Mouse (Mus musculus) kidney, embryonic 16.5 days (tissue): Measurements from ENCODE around the gene Bud13. TPM values are rescaled to one million over a fixed set of nuclear protein-coding genes. Genes with fewer than 3 reads are reported as not detected.

ENCODE experiments used
- polyA plus RNA-seq: library from polyadenylated mRNA; unstranded; fragments of >200 nt; fragmentation: Nextera tagmentation; extraction: Ambion mirVana; gene quantifications from 2 replicates; pipeline ENCODE4 v1.2.1, GENCODE M21; 2015

Bud13 gene
- polyA plus RNA-seq, 1 experiment from 2014 or later = 25.6 TPM

Other genes with a start within 250 kb of the Bud13 start
- 13.6 and 19.3 TPM in 2 replicates for gene Apoa1, start 54.4 kb upstream of the Bud13 start, polyA plus RNA-seq
- 0.76 and 0.82 TPM in 2 replicates for gene Apoc3, start 47.4 kb upstream of the Bud13 start, polyA plus RNA-seq
- 0.25 TPM in 1 of 2 replicates, not detected in the other for gene Apoa4, start 42.3 kb upstream of the Bud13 start, polyA plus RNA-seq
- gene Apoa5, start 14.4 kb upstream of the Bud13 start, polyA plus RNA-seq = not detected in 2 replicates
- 61.1 and 61.9 TPM in 2 replicates for gene Zpr1, start 9.9 kb upstream of the Bud13 start, polyA plus RNA-seq
- gene 4931429L15Rik, start 37.0 kb downstream of the Bud13 start, polyA plus RNA-seq = not detected in 2 replicates